Mouse (Mus musculus): ENCODE data around the gene Hoxc12.

Hoxc12 gene

GRCm38 (mm10) chr15:102937036-102937666, 594 bp downstream of the Hoxc12 start:
- DNase-seq (ENCODE audit: low read depth): no peak

DNA sequence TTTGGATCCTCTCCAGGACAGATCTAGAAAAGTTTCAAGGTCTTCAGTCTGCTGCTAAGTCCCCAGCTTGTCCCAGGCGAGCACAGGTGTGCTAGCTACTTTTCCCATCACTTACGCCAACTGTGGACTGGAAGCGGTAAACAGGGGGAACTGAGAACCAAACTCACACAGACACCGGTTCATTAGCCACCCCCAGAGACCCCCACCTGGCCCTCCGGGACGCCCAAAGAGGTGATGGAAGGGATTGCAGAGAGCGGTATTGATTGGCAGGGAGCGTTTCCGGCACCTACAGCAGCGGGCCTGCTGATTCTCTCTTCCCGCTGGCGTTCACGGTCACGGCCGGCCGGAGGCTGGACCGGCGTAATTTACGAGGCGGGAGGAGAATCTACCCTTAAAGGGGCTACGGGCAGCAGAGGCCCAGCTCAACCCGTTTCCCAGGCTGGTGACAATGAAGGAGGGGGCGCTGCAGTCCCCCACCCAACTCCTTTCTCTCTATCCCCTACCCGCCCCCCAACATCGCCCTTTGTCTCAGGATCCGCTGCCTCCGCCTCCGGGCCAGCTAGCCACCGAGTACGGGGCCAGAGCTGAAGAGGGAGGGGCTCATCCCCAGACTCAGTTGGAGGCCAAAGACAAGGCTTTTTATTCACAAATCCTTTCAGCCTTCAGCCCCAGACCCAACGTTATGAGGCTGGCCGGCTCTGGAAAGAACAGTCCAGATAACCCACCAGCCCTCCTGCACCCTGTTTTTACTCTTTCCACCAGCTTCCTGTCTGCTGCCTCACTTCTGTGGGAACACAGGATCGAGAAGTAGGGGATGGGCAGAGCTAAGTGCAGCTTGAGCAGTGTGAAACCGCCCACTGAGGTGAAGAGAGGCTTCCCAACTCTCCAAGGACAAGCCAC, 2.9 kb downstream of the Hoxc12 start:
- DNase-seq (ENCODE audit: low read depth): no peak

DNA sequence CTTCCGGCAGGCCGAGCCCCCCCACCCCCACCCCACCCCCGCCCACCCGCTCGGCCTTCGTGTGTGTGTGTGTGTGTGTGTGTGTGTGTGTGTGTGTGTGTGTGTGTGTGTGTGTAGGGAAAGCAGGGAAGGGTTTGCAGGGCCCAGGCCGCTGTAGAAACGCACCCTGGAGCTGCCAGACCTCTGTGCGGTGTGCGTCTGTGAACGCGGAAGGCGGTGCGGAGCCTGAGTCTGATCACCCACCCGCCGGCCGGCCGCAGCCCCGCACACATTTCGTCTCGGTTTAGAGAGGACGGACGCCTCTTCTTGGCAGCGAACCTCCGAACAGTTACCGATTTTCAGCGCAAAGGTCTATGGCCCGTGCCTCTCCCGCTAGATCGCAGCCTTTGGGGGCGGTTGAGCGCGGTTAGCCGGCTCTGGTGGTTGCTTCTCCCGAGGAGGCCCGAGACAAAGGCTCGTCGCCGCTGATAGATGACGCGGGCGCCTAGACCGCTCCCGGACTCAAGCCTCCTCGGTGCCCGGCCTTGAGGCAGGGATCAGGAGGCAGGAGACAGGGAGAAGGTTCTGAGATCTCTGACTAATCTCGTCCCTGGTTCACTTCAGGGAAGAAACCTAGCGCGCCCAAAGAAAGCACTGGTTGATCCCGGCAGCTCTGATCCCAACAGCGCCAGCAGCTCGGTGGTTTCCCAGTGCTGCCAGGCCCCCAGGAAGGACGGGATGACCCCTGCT, 6.3 kb downstream of the Hoxc12 start:
- DNase-seq (ENCODE audit: low read depth): no peak

DNA sequence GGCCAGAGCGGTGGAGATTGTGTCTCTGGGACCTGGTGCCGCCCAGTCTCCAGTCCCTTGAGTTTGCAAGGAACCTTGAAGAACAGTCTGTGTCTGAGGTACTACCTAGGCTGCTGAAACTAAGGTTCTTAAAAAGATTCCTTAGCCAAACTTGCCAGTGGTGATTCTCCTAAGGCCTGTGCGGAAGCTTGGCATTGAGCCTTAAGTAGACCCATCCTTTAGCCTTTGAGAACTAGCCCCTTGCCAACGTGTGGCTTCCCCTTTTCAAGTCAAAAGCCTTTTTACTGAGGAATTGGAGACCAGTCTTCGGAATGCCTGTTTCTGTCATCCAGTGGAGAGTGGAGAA, 6.9 kb downstream of the Hoxc12 start:
- no peak for DNase-seq (ENCODE audit: low read depth)

GRCm38 (mm10) chr15:102945185-102946077, 8.9 kb downstream of the Hoxc12 start:
- DNase-seq (ENCODE audit: low read depth): peak; percentile 48

- no peak for DNase-seq (ENCODE audit: low read depth)
Observed at GRCm38 (mm10) chr15:102947276-102947675, 10.7 kb downstream of the Hoxc12 start.

DNA sequence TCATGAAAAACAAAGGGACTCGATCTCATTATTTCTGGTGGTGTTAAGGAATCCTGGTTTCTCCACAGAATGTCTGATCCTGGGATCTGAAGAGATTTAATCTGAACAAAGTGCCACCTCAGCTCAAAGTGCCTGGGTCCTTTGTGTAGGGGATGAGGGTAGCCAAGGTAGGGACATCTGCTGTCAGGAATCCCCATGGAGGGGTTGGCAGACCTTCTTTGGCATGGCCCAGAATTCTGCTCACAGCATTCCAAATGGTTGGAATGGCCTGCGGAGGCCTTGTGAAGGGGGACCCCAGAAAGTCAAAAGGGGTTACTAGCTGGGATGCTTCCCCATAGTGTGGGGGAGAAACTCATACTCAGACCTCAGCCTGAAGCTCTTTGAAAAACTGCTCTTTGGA, 12.3 kb downstream of the Hoxc12 start:
- no peak for DNase-seq (ENCODE audit: low read depth)

DNA sequence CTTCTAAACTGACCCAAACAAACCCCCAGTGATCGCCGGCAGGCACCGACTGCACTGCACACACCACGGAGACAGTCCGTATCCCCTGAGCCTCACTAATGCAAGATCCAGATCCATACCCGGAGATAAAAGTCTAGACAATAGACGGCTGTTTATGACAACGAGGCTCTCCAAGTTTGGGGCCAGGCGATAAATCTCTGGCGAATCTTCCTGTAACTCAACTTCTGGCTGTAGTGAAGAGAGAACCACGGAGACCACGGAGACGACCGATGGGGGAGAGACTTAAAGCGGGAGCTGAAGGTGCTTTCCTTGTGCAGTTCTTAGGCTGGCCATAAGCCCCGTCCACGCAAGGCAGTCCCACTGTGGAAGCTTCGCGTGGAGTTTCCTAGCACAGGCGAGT, 13.1 kb downstream of the Hoxc12 start:
- DNase-seq (ENCODE audit: low read depth): no peak

GRCm38 (mm10) chr15:102950877-102951276, 14.3 kb downstream of the Hoxc12 start:
- no peak for DNase-seq (ENCODE audit: low read depth)

DNA sequence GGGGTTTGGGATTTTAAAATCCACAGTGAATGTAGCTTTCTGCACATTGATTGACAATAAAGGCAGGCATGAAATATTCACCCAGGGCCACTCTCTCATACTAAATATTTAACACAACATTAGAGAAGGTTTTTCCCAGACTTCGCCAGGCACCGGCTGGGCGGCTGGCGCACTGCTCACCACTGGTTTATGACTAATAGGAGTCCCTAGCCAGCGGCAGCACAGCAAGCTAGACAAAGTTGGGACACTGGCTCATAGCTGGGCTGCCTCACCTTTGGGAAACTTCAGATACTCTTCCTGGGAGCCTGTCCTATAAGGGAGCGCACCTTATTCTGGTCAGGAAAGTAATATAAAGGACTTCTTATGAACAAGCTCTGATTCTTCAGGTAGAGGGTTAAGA, 17.0 kb downstream of the Hoxc12 start:
- DNase-seq (ENCODE audit: low read depth): no peak

- no peak for DNase-seq (ENCODE audit: low read depth)
Observed at GRCm38 (mm10) chr15:102954192-102955006, 17.8 kb downstream of the Hoxc12 start, which contains the start of gene Hoxc11. Hoxc11 (plus strand) TSS chr15:102954427.

DNA sequence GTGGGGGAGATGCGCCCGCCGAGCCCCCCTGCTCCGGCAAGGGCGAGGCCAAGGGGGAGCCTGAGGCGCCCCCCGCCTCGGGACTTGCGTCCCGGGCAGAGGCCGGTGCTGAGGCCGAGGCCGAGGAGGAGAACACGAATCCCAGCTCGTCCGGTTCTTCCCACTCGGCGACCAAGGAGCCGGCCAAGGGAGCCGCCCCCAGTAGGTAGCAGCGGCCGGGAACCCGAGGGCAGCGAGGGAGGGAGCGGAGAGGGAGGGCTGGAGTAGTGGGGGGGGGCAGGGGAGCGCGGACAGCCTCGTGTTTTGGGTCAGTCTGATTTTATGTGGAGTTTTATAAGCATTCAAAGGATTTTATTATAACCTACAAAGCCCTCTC, 18.4 kb downstream of the Hoxc12 start:
- DNase-seq (ENCODE audit: low read depth): no peak

- DNase-seq (ENCODE audit: low read depth): no peak
Observed at GRCm38 (mm10) chr15:102955833-102956640, 19.5 kb downstream of the Hoxc12 start.

GRCm38 (mm10) chr15:102956906-102957305, 20.3 kb downstream of the Hoxc12 start:
- DNase-seq (ENCODE audit: low read depth): no peak

GRCm38 (mm10) chr15:102959663-102960191, 23.2 kb downstream of the Hoxc12 start:
- no peak for DNase-seq (ENCODE audit: low read depth)

DNA sequence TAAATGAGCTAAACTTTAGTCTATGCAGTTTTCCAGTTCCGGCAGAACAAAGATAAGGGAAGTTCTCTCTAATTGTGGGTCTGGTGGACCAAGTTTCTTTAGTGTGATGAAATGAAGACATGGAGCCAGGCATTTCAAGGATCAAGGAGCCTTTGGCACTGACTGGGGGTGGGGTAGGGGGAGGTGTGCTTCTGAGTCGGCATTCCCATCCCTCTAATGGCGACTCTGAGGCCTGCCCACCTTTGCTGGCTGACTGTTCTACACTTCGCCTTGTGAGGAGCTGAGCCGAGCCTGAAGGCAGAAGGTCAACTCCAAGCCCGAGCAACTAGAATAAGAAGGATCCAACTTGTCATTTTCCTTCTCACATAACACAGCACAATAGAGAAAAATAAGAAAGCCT, 25.2 kb downstream of the Hoxc12 start:
- DNase-seq (ENCODE audit: low read depth): no peak

GRCm38 (mm10) chr15:102962492-102962891, 25.9 kb downstream of the Hoxc12 start:
- no peak for DNase-seq (ENCODE audit: low read depth)

DNA sequence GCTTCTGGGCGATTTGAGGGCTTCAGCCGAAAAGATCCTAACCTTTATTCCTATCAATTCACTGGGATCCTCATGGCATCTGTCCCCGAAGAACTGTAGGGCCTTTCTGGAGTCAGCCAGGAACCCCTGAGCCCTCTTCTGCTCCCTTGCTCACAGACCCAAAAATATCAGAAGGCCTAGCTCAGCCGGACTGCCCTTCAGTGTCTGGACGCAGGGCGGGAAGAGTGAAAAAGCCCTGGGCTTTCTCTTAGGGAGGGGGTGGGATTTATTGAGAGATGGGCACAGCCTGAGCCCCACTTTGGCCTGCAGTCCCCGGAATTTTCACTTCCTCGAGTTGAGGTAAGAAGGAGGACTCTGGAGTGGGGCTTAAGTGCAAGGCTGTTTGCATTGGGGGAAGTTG, 26.7 kb downstream of the Hoxc12 start:
- no peak for DNase-seq (ENCODE audit: low read depth)

- no peak for DNase-seq (ENCODE audit: low read depth)
Observed at GRCm38 (mm10) chr15:102963671-102964640, 27.4 kb downstream of the Hoxc12 start.

All from 416B (cell line).